Mouse (Mus musculus) kidney, adult 2 months (tissue): ENCODE data around the gene Mmp27. TPM values are rescaled to one million over a fixed set of nuclear protein-coding genes. Genes with fewer than 3 reads are reported as not detected.

Experiments used
- DNase-seq: peaks from one replicate; pipeline ENCODE4 v3.0.0; 2021
- H3K27ac ChIP-seq: fragments of 200-500 bp; 2 replicates; pipeline ENCODE4 v1.5.1; 2012; ENCODE audit warnings: low read depth, low read length, control low read depth, inconsistent platforms; ENCODE audit not compliant: insufficient read depth
- H3K27me3 ChIP-seq: fragments of 200-500 bp; replicated peaks from 2 replicates; pipeline ENCODE4 v1.6.1; 2012; ENCODE audit warnings: mild to moderate bottlenecking, moderate library complexity, low read length, inconsistent platforms; ENCODE audit not compliant: control insufficient read depth, insufficient read depth
- H3K36me3 ChIP-seq: fragments of 200-500 bp; 2 replicates; pipeline ENCODE4 v1.6.1; 2012; ENCODE audit warnings: mild to moderate bottlenecking, moderate library complexity, low read length, inconsistent platforms; ENCODE audit not compliant: control insufficient read depth, insufficient read depth
- H3K4me1 ChIP-seq: fragments of 200-500 bp; 2 replicates; pipeline ENCODE4 v1.6.1; 2011; ENCODE audit warnings: low read length; ENCODE audit not compliant: control insufficient read depth, insufficient read depth
- H3K4me3 ChIP-seq: fragments of 200-500 bp; 2 replicates; pipeline ENCODE4 v1.5.1; 2011; ENCODE audit warnings: mild to moderate bottlenecking, low read depth, low read length, control low read depth; ENCODE audit not compliant: insufficient read depth
- CTCF ChIP-seq: fragments of 200-500 bp; conservative IDR thresholded peaks from 2 replicates; pipeline ENCODE4 v1.5.1; 2011; ENCODE audit warnings: low read depth, mild to moderate bottlenecking, control low read depth, low read length, moderate library complexity, mixed read lengths; ENCODE audit not compliant: insufficient read depth, insufficient read length
- POLR2A ChIP-seq: fragments of 200-500 bp; IDR thresholded peaks from one replicate; pipeline ENCODE4 v1.6.1; 2011; ENCODE audit warnings: low read depth, low read length, control low read depth
- WGBS: fragments of 180-500 bp; shearing (Covaris S2); methylation state at CpG from one replicate; pipeline ENCODE4 v1.1.7; 2018; 5-methylcytosine and 5-hydroxymethylcytosine counted together
- polyA plus RNA-seq: library from polyadenylated mRNA; depleted of rRNA; stranded (reverse); fragments of >200 nt; gene quantifications from 2 replicates; pipeline ENCODE4 v1.2.3, GENCODE M21; 2012; rRNA removed

The Mmp27 gene
- polyA plus RNA-seq, 1 experiment = not detected

GRCm38 (mm10) chr9:7602982-7603742 is 32.0 kb downstream of the Mmp27 start:
- DNase-seq = peak; percentile 72
- 0% methylated on average over 3 of the region's 3 CpGs for WGBS
- Histone ChIP-seq H3K4me3 (no peak overlapping the region), H3K27me3 (no peaks in the 10 kb centered on the region), H3K4me1 (no peaks in the 10 kb centered on the region), H3K27ac (no peak overlapping the region), H3K36me3 (no peaks in the 10 kb centered on the region)
- TF ChIP-seq CTCF (peak; percentile 93), POLR2A (no peak)

DNA sequence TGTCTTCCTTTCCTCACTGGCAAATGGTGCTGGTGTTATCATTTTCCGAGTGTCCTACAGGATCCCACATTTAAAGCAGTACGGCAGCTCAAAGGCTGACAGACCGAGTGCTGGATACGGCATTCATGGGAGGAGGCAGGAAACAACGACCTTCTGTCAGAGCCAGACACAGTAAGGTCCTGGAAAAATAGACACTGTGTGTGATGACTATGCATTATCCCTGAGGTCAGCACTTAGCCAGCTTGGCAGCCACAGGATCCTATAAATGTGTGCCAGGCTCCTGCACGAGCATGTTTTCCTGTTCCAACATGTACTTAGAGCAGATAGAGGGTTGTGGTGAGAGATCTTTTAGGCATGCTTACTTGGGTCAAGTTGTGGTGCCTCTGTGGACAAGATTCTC is 32.8 kb downstream of the Mmp27 start:
- DNase-seq = peak; percentile 5
- TF ChIP-seq POLR2A (no peak), CTCF (no peak)
- no peak overlapping the region for H3K27ac ChIP-seq
- no peaks in the 10 kb centered on the region for H3K27me3 ChIP-seq
- 53% methylated on average over 6 of the region's 6 CpGs for WGBS
- no peaks in the 10 kb centered on the region for H3K36me3 ChIP-seq
- no peak overlapping the region for H3K4me3 ChIP-seq
- no peaks in the 10 kb centered on the region for H3K4me1 ChIP-seq

GRCm38 (mm10) chr9:7605638-7606037 is 34.4 kb downstream of the Mmp27 start:
- H3K27ac ChIP-seq = no peak overlapping the region
- WGBS = 88% methylated on average over 12 of the region's 12 CpGs
- H3K4me1 ChIP-seq = no peaks in the 10 kb centered on the region
- H3K27me3 ChIP-seq = no peaks in the 10 kb centered on the region
- no peak for DNase-seq
- H3K4me3 ChIP-seq = no peak overlapping the region
- no peak for TF ChIP-seq POLR2A
- H3K36me3 ChIP-seq = no peaks in the 10 kb centered on the region

GRCm38 (mm10) chr9:7622582-7622981 is 51.4 kb downstream of the Mmp27 start:
- Histone ChIP-seq H3K27ac (no peak overlapping the region), H3K4me1 (no peaks in the 10 kb centered on the region), H3K27me3 (no peaks in the 10 kb centered on the region), H3K36me3 (no peaks in the 10 kb centered on the region), H3K4me3 (no peak overlapping the region)
- no peak for DNase-seq
- WGBS = 74% methylated on average over 3 of the region's 3 CpGs
- TF ChIP-seq POLR2A = no peak
- no peak for TF ChIP-seq CTCF

GRCm38 (mm10) chr9:7627931-7628330 is 56.7 kb downstream of the Mmp27 start, which contains the start of gene Mmp20:
Gene Mmp20 (plus strand): TSS chr9:7628231.
- Histone ChIP-seq H3K27ac (no peak within 1 kb of the TSS), H3K4me1 (no peaks in the 10 kb centered on the region), H3K4me3 (no peak within 1 kb of the TSS), H3K36me3 (no peaks in the 10 kb centered on the region), H3K27me3 (no peaks in the 10 kb centered on the region)
- no peak for TF ChIP-seq POLR2A
- TF ChIP-seq CTCF = no peak
- no peak for DNase-seq

Other genes with a start within 250 kb of the Mmp27 start
- gene Mmp12, start 227.0 kb upstream of the Mmp27 start, polyA plus RNA-seq = 1.0 and 1.4 TPM in 2 replicates
- not detected in 2 replicates for gene Mmp1b, start 183.3 kb upstream of the Mmp27 start, polyA plus RNA-seq
- 0.56 and 0.84 TPM in 2 replicates for gene Mmp3, start 125.6 kb upstream of the Mmp27 start, polyA plus RNA-seq
- not detected in 2 replicates for gene Mmp10, start 69.0 kb upstream of the Mmp27 start, polyA plus RNA-seq
- gene Mmp8, start 12.9 kb upstream of the Mmp27 start, polyA plus RNA-seq = 0.03 TPM in 1 of 2 replicates, not detected in the other
- gene Mmp20, start 56.8 kb downstream of the Mmp27 start, polyA plus RNA-seq = not detected in 2 replicates
- not detected in 2 replicates for gene Mmp7, start 120.7 kb downstream of the Mmp27 start, polyA plus RNA-seq
- gene Tmem123, start 192.6 kb downstream of the Mmp27 start, polyA plus RNA-seq = 40.8 and 43.7 TPM in 2 replicates